ENCODE assay signal across 26 mouse cellular contexts in the genomic region with DNA sequence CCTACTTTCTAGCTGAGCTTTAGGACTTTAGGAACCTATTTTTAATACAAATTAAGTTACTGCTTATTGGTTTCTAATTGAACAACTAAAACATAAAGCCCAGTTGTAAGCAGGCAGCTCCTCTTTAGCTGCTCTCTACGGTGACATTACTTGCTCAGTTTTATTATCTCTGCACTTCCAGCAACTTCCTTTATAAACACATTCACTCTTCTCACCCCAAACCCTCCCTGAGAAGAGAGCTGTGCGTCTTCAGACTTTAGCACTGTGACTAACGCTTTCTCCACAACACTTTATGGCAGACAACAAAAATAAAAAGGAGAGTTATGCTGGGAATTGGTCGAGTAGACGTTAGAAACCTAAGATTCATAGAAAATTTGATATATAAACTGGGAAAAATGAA.
"Had no signal": no experiment of that assay in that cellular context is flagged by ENCODE, and none has a peak within 500 bp of the region (broad histone marks: within the 10 kb centered on the region; RNA-seq: fewer than 3 reads in every experiment).

No protein-coding gene starts in this region.

- H3K27me3 ChIP-seq: heart, embryonic 13.5 days; heart, embryonic 15.5 days; hindbrain, embryonic 12.5 days; kidney, embryonic 15.5 days; limb, embryonic 13.5 days; limb, embryonic 15.5 days; liver, embryonic 12.5 days had no signal

- H3K9ac ChIP-seq: heart, embryonic 13.5 days; heart, embryonic 15.5 days; hindbrain, embryonic 12.5 days; hindbrain, embryonic 14.5 days; kidney, embryonic 15.5 days; limb, embryonic 13.5 days; limb, embryonic 15.5 days; liver, embryonic 12.5 days had no signal

- H3K27ac ChIP-seq: gastrocnemius, adult 2 months; heart, adult 2 months; heart, embryonic 13.5 days; heart, embryonic 15.5 days; hindbrain, embryonic 12.5 days; hindbrain, embryonic 14.5 days; kidney, embryonic 15.5 days; kidney, postnatal 0 days; limb, embryonic 13.5 days; limb, embryonic 15.5 days; liver, embryonic 12.5 days had no signal

- H3K4me2 ChIP-seq: heart, embryonic 11.5 days; heart, embryonic 13.5 days; heart, embryonic 15.5 days; hindbrain, embryonic 12.5 days; hindbrain, embryonic 14.5 days; kidney, embryonic 15.5 days; limb, embryonic 13.5 days; limb, embryonic 15.5 days; liver, embryonic 12.5 days had no signal

- H3K4me1 ChIP-seq: hindbrain, embryonic 12.5 days; kidney, embryonic 15.5 days; limb, embryonic 13.5 days; limb, embryonic 15.5 days; liver, embryonic 12.5 days had no signal

- ATAC-seq: hindbrain, embryonic 16.5 days; liver, embryonic 12.5 days had no signal

- H3K4me3 ChIP-seq: gastrocnemius, adult 2 months; heart, adult 2 months; heart, embryonic 13.5 days; heart, embryonic 15.5 days; hindbrain, embryonic 12.5 days; kidney, embryonic 15.5 days; limb, embryonic 13.5 days; limb, embryonic 15.5 days; liver, embryonic 12.5 days had no signal

- DNase-seq: gastrocnemius, adult 2 months; gastrocnemius, postnatal 10 days; gastrocnemius, postnatal 25 days; heart, adult 11 months; heart, adult 2 months; heart, postnatal 14 days; heart, postnatal 36 days; kidney, adult 11 months; kidney, adult 2 months; kidney, adult 9 months; kidney, postnatal 14 days; kidney, postnatal 36 days; layer of hippocampus, adult 9-11 months; layer of hippocampus, postnatal 36 days; left cerebral cortex, postnatal 4 days had no signal

- H3K9me3 ChIP-seq: heart, embryonic 13.5 days; heart, embryonic 15.5 days; hindbrain, embryonic 12.5 days; kidney, embryonic 15.5 days; limb, embryonic 13.5 days; limb, embryonic 15.5 days; liver, embryonic 12.5 days had no signal
